Mouse (Mus musculus) hindbrain, embryonic 10.5 days (tissue): ENCODE measurements around the gene Fmo5. TPM values are rescaled to one million over a fixed set of nuclear protein-coding genes. Genes with fewer than 3 reads are reported as not detected.

ENCODE experiments used
- DNase-seq: peaks from one replicate; pipeline ENCODE4 v3.0.0-alpha.2; 2017; ENCODE audit warnings: low spot score
- H3K27ac ChIP-seq: fragments of 300-500 bp; sonication (generic); 2 replicates; pipeline ENCODE4 v1.5.1; 2016; ENCODE audit warnings: mild to moderate bottlenecking, moderate library complexity
- H3K27me3 ChIP-seq: fragments of 300-500 bp; sonication (generic); 2 replicates; pipeline ENCODE4 v1.6.1; 2016; ENCODE audit warnings: mild to moderate bottlenecking; ENCODE audit not compliant: poor library complexity, insufficient read depth, severe bottlenecking
- H3K36me3 ChIP-seq: fragments of 300-500 bp; sonication (generic); 2 replicates; pipeline ENCODE4 v1.6.1; 2016; ENCODE audit warnings: mild to moderate bottlenecking, moderate library complexity
- H3K4me1 ChIP-seq: fragments of 300-500 bp; sonication (generic); replicated peaks from 2 replicates; pipeline ENCODE4 v1.6.1; 2016; ENCODE audit warnings: mild to moderate bottlenecking
- H3K4me3 ChIP-seq: fragments of 300-500 bp; sonication (generic); 2 replicates; pipeline ENCODE4 v1.5.1; 2016; ENCODE audit warnings: mild to moderate bottlenecking, moderate library complexity
- H3K9me3 ChIP-seq: fragments of 300-500 bp; sonication (generic); 2 replicates; pipeline ENCODE4 v1.6.1; 2016; ENCODE audit warnings: mild to moderate bottlenecking, moderate library complexity
- WGBS: fragments of 180-500 bp; shearing (Covaris S2); methylation state at CpG from one replicate; pipeline ENCODE4 v1.1.7; 2016; 5-methylcytosine and 5-hydroxymethylcytosine counted together
- polyA plus RNA-seq: library from polyadenylated mRNA; unstranded; fragments of >200 nt; fragmentation: Nextera tagmentation; extraction: Ambion mirVana; gene quantifications from 2 replicates; pipeline ENCODE4 v1.2.1, GENCODE M21; 2016

Fmo5 gene
- polyA plus RNA-seq, 1 experiment from 2014 or later = 0.76 TPM

- 87% methylated on average over 9 of the region's 9 CpGs for WGBS
- H3K36me3 ChIP-seq = no peaks in the 10 kb centered on the region
- H3K27me3 ChIP-seq = no peaks in the 10 kb centered on the region
- H3K4me1 ChIP-seq = no peaks in the 10 kb centered on the region
- H3K27ac ChIP-seq = no peak overlapping the region
- no peak overlapping the region for H3K4me3 ChIP-seq
- no peak for DNase-seq
- no peaks in the 10 kb centered on the region for H3K9me3 ChIP-seq
Observed at GRCm38 (mm10) chr3:97642001-97642400, 13.4 kb downstream of the Fmo5 start.

DNA sequence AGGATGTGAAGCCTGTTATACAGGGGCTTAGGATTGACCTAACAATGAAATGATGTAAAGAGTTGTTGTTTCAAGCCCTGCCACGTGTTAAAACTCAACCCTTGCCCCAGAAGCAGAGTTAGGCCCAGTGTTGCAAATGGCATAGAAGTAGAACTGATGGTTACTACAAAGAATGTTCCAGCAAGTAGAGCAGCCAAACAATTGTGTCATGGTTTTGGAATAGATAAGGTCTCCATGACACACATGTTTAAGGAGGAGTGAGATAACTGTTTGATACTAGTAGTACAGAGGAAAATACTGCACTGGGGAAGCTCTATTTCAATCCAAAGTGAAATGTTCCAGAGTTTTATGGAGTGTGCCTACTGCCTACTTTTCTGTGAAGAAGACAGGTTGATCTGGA is 19.9 kb downstream of the Fmo5 start:
- no peaks in the 10 kb centered on the region for H3K9me3 ChIP-seq
- no peak overlapping the region for H3K27ac ChIP-seq
- DNase-seq = no peak
- no peak overlapping the region for H3K4me3 ChIP-seq
- H3K36me3 ChIP-seq = no peaks in the 10 kb centered on the region
- WGBS = 45% methylated on average over 1 of the region's 1 CpGs
- no peaks in the 10 kb centered on the region for H3K4me1 ChIP-seq
- H3K27me3 ChIP-seq = no peaks in the 10 kb centered on the region

GRCm38 (mm10) chr3:97649022-97649421 is 20.4 kb downstream of the Fmo5 start:
- H3K36me3 ChIP-seq = no peaks in the 10 kb centered on the region
- 83% methylated on average over 3 of the region's 3 CpGs for WGBS
- no peaks in the 10 kb centered on the region for H3K27me3 ChIP-seq

GRCm38 (mm10) chr3:97649469-97649868 is 20.9 kb downstream of the Fmo5 start:
- no peak overlapping the region for H3K27ac ChIP-seq
- H3K4me3 ChIP-seq = no peak overlapping the region
- H3K36me3 ChIP-seq = no peaks in the 10 kb centered on the region
- no peak for DNase-seq
- H3K9me3 ChIP-seq = no peaks in the 10 kb centered on the region
- no peaks in the 10 kb centered on the region for H3K27me3 ChIP-seq
- H3K4me1 ChIP-seq = no peaks in the 10 kb centered on the region
- WGBS = 85% methylated on average over 6 of the region's 6 CpGs

More at GRCm38 (mm10) chr3:97649022-97649421, 20.4 kb downstream of the Fmo5 start:
- H3K4me3 ChIP-seq = no peak overlapping the region
- H3K4me1 ChIP-seq = no peaks in the 10 kb centered on the region
- H3K9me3 ChIP-seq = no peaks in the 10 kb centered on the region
- DNase-seq = no peak
- no peak overlapping the region for H3K27ac ChIP-seq

GRCm38 (mm10) chr3:97651604-97652003 is 23.0 kb downstream of the Fmo5 start:
- Histone ChIP-seq H3K9me3 (0 out of 2 replicates have a peak, but pooled peaks cover 3% of the 10 kb centered on the region), H3K27ac (no peak overlapping the region), H3K4me3 (no peak overlapping the region), H3K27me3 (no peaks in the 10 kb centered on the region), H3K4me1 (no peaks in the 10 kb centered on the region), H3K36me3 (no peaks in the 10 kb centered on the region)
- DNase-seq = no peak
- 92% methylated on average over 10 of the region's 10 CpGs for WGBS

DNA sequence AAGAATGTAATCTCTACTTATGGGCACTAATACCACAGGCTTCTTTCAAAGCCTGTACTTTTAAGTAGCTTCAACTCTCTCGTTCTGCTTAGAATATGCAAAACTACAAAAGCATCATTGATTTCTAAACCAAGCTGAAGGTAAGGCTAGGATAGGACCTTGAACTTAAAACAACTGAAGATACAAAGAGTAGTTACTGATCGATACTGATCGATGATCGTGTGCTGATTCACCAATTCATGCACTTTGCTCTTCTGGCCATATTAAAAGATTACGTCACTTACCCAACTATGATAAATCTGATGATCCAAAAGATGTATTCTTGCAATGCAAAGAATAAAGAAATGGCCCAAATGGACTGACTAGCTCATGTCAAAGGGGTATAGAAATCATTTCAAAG is 25.2 kb downstream of the Fmo5 start:
- Histone ChIP-seq H3K27ac (no peak overlapping the region), H3K9me3 (0 out of 2 replicates have a peak, but pooled peaks cover 3% of the 10 kb centered on the region), H3K4me3 (no peak overlapping the region), H3K4me1 (peaks cover 6% of the 10 kb centered on the region; the same call in 1 of the 2 replicates), H3K27me3 (no peaks in the 10 kb centered on the region), H3K36me3 (no peaks in the 10 kb centered on the region)
- DNase-seq = no peak
- 94% methylated on average over 5 of the region's 5 CpGs for WGBS

- Histone ChIP-seq H3K27me3 (no peaks in the 10 kb centered on the region), H3K27ac (no peak overlapping the region), H3K9me3 (0 out of 2 replicates have a peak, but pooled peaks cover 3% of the 10 kb centered on the region), H3K36me3 (no peaks in the 10 kb centered on the region), H3K4me3 (no peak overlapping the region), H3K4me1 (peaks cover 17% of the 10 kb centered on the region)
- WGBS = 80% methylated on average over 8 of the region's 8 CpGs
- DNase-seq = peak; percentile 17
Observed at GRCm38 (mm10) chr3:97654901-97655300, 26.3 kb downstream of the Fmo5 start.

DNA sequence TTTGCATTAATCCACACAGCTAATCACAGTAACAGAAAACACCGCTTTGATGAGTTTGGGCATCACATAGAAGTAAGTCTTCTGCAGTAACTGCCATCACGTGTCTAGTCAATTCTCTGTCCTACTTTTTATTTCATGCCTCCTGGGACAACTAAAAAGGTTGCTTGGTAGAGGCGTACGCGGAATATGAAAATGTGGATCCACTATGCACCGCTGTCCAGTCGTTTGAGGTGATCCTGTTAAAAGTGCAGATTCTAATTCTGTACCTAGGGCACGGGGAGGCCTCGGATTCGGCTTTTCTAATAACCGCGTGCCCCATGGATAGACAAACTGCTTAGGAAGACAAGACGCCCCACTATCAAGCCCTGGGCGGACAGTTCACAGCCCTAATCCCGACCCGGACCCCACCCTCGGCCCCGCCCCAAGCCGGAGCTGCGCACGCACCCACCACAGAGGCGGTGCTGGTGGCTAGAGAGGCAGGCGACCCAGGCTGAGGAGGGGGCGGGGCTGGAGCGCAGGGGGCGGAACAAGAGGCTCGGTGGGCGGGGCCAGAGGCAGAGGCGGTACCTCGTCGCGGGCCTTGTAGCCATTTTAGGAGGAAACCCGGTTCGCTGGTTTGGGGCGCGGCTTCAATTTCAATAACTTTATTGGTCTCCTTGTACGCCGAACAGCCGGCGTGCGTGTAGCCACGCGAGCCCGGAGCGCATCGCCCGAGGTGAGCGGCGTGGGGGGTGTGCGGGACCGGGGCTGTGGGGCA is 29.2 kb downstream of the Fmo5 start, which contains the start of gene Prkab2:
Gene Prkab2, plus strand, starts transcription at position 539 of the 757 bp plus-strand sequence.
- peak within 1 kb of the TSS; percentile 89 for H3K27ac ChIP-seq
- 2% methylated on average over 51 of the region's 51 CpGs for WGBS

GRCm38 (mm10) chr3:97658426-97659193 is 30.0 kb downstream of the Fmo5 start:
- H3K4me1 ChIP-seq = peaks cover 17% of the 10 kb centered on the region
- DNase-seq = no peak
- WGBS = 1% methylated on average over 50 of the region's 50 CpGs
- peak overlapping the region; percentile 87 for H3K4me3 ChIP-seq
- peak overlapping the region; percentile 89 for H3K27ac ChIP-seq
- H3K27me3 ChIP-seq = no peaks in the 10 kb centered on the region
- H3K36me3 ChIP-seq = peaks cover 15% of the 10 kb centered on the region
- 0 out of 2 replicates have a peak, but pooled peaks cover 3% of the 10 kb centered on the region for H3K9me3 ChIP-seq

More for the DNA sequence above, 29.2 kb downstream of the Fmo5 start, which contains the start of gene Prkab2:
- Histone ChIP-seq H3K27me3 (no peaks in the 10 kb centered on the region), H3K4me3 (peak within 1 kb of the TSS; percentile 87), H3K4me1 (peaks cover 17% of the 10 kb centered on the region), H3K36me3 (peaks cover 7% of the 10 kb centered on the region), H3K9me3 (0 out of 2 replicates have a peak, but pooled peaks cover 3% of the 10 kb centered on the region)
- peak; percentile 100 for DNase-seq

GRCm38 (mm10) chr3:97659746-97660145 is 31.1 kb downstream of the Fmo5 start:
- peaks cover 17% of the 10 kb centered on the region for H3K4me1 ChIP-seq
- no peak overlapping the region for H3K27ac ChIP-seq
- H3K9me3 ChIP-seq = 0 out of 2 replicates have a peak, but pooled peaks cover 2% of the 10 kb centered on the region
- no peaks in the 10 kb centered on the region for H3K27me3 ChIP-seq
- no peak for DNase-seq
- WGBS = 94% methylated on average over 7 of the region's 7 CpGs
- peaks cover 26% of the 10 kb centered on the region for H3K36me3 ChIP-seq
- peak overlapping the region; percentile 87; the same call in 1 of the 2 replicates for H3K4me3 ChIP-seq

DNA sequence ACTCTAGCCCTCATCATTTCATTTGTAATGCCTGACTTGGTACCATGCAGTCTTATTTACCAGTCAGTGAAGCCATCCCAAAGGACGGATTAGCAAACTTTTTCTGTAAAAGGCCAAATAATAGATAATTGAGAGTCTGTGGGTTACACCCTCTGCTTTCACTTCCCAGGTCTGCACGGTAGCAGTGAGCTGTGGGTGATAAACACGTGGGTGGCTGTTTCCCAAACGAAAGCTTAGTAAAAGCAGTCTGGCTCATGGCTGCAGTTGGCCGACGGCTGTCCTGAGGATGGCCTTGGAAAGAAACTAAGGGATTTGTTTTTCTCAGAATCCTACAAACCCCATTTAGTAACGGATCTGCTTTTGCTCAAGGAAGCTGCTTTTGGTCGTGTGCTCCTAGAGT is 32.6 kb downstream of the Fmo5 start:
- no peak overlapping the region for H3K27ac ChIP-seq
- no peak for DNase-seq
- WGBS = 79% methylated on average over 8 of the region's 8 CpGs
- no peaks in the 10 kb centered on the region for H3K9me3 ChIP-seq
- peaks cover 38% of the 10 kb centered on the region for H3K36me3 ChIP-seq
- H3K27me3 ChIP-seq = no peaks in the 10 kb centered on the region
- no peak overlapping the region for H3K4me3 ChIP-seq
- H3K4me1 ChIP-seq = peaks cover 17% of the 10 kb centered on the region

GRCm38 (mm10) chr3:97665525-97665924 is 36.9 kb downstream of the Fmo5 start:
- Histone ChIP-seq H3K27me3 (no peaks in the 10 kb centered on the region), H3K36me3 (peaks cover 78% of the 10 kb centered on the region), H3K4me3 (no peak overlapping the region), H3K9me3 (no peaks in the 10 kb centered on the region), H3K4me1 (no peaks in the 10 kb centered on the region), H3K27ac (no peak overlapping the region)
- no peak for DNase-seq
- 94% methylated on average over 9 of the region's 9 CpGs for WGBS

- H3K9me3 ChIP-seq = no peaks in the 10 kb centered on the region
- DNase-seq = no peak
- no peaks in the 10 kb centered on the region for H3K4me1 ChIP-seq
- H3K4me3 ChIP-seq = no peak overlapping the region
- 80% methylated on average over 8 of the region's 8 CpGs for WGBS
- peaks cover 82% of the 10 kb centered on the region for H3K36me3 ChIP-seq
- H3K27ac ChIP-seq = no peak overlapping the region
- no peaks in the 10 kb centered on the region for H3K27me3 ChIP-seq
Observed at GRCm38 (mm10) chr3:97666154-97666553, 37.5 kb downstream of the Fmo5 start.
